Mouse (Mus musculus) naive thymus-derived CD4-positive, alpha-beta T cell, adult 2 months (primary cell): Measurements from ENCODE around the gene Myh7.
A peak's percentile ranks its signal among the peaks of the same experiment; 100 is the strongest.
"Not testable (repeated sequence)": the region's sequence is repeated elsewhere in the genome, so short reads cannot be mapped to it uniquely, and the experiment has no call there.

Experiments
- DNase-seq: peaks from one replicate; pipeline ENCODE4 v3.0.0-alpha.2; 2011; ENCODE audit warnings: low read depth

Gene Myh7

DNA sequence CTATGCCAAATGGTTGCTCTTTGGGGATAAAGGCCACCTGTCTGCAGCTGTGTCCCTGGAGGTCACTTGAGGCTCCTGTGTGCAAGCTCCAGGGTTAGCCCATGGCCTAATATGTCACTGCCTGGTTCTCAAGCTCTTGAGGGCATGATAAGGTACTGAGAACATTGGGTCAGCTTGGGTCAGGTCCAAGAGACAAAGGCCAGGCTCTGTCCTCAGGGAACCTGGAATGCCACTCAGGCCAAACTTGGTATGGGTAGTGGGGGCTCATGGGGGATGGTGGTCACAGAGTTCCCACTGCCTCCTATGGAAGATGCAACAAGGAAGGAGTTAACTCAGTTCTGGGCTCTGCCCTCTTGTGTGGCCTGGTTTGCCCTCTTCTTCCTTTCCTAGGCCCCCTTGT, 26.1 kb downstream of the Myh7 start:
- no peak for DNase-seq

DNA sequence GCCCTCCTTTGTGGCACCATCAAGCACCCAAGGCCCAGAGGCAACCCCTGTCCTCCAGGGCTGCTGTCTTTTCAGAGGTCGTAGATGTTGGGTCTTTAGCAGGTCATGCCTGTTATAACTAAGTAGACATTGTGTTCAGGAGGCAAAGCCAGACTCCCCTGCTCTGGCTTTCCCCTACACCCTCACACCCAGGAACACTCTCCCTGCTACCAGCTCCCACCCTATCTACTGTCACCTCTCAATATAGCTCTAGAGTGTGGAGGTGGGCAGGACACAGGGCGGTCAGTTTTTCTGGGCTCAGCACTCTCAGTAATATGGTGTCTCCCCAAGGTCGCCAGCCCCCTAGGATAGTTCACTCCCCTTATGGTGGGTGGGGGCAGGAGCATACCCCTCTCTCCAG, 26.6 kb downstream of the Myh7 start:
- DNase-seq, result no peak

DNA sequence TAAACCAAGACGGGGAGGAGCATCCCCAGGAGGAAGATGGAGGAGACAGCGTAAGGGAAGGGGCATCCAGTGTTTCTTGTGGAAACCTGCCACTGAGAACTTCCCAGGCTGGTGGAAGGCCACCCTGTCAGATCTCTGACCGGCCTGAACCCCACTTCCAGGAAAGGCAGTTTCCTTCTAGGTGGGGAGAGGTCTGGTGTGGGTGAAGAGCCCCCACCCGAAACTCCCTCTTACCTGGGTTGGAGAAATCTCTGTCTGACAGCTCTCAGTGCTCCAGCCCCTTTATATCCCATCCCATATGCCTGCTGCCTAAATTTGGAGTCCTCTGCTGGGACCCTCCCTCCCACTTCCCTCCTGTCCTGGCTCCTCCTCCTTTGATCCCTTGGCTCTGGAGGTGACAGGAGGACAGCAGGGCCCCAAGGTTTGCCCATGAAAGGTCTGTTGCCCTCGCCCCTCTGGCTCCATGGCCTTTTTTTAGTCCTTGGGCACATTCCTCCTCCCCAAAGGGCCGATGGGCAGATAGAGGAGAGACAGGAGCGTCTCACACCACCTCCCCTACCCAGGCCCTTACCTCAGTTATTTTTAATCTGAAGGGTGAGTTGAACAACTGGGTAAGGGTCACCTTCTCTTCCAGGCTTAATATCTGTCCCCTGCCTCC, 28.0 kb downstream of the Myh7 start, which contains the start of gene Myh6:
TSS of gene Myh6 (minus strand) at position 608 of the 658 bp plus-strand sequence.
- DNase-seq, result no peak

DNA sequence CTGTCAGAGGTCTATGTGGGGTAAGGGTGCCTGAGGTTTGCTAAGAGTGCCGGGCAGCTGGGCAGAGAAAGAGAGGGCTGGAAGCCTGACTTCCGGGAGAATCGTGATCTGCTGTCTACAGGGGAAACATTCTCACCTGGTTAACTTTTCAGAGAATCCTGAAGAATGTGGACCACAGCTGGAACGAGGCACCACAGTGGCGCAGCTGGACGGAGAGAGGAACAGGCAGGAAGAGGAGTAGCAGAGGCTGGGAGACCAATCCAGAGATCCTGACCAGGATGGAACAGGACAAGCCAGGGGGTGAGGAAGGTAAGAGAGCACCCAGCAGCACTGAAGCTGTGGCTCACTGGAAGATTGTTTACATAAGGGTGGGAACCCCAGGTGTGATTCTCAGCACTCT, 28.8 kb downstream of the Myh7 start:
- DNase-seq, result no peak

DNA sequence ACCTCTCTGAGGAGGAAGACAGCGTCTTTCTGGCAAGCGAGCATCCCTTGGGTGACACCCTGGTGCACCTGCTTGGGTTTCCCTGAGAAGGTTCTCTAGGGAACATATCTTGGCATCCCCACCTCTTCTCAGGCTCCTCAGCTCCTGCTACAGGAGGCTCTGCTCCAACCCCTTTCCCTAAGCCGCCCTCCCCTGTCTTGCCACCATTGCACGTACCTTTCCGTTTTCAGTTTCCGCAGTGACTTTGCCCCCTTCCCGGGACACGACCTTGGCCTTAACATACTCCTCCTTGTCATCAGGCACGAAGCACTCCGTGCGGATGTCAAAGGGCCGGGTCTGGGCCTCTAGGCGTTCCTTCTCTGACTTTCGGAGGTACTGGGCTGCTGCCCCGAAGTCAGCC, 29.4 kb downstream of the Myh7 start:
- DNase-seq, result no peak

DNA sequence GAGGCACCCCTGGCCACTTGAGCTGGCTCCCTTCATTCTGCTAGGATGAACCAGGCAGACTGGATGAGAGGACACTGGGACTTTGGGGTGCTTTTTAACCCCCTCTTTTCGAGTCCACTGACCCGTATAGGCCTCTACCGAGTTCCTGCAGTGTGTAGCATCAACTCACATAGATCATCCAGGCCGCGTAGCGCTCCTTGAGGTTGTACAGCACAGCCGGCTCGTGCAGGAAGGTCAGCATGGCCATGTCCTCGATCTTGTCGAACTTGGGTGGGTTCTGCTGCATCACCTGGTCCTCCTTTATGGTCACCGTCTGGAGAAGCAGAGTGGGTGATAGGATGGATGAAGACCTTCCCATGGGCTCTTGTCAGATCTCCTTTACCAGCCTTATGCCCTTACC, 30.7 kb downstream of the Myh7 start:
- no peak for DNase-seq

DNA sequence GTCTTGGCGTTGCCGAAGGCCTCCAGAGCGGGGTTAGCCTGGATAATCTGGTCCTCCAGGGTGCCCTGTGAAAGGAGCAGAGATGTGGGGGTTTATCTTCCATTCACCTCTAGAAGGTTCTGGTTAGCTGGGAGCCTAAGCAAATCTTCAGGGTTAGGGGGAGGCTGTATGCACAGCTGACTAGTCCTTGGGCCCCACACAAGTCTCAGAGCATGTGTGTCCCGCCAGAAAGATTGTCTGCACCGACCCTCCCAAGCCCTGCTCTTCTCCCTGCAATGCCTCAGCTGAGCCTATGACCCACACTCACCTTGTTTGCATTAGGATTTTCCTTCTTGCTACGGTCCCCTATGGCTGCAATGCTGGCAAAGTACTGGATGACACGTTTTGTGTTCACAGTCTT, 31.7 kb downstream of the Myh7 start:
- no peak for DNase-seq

DNA sequence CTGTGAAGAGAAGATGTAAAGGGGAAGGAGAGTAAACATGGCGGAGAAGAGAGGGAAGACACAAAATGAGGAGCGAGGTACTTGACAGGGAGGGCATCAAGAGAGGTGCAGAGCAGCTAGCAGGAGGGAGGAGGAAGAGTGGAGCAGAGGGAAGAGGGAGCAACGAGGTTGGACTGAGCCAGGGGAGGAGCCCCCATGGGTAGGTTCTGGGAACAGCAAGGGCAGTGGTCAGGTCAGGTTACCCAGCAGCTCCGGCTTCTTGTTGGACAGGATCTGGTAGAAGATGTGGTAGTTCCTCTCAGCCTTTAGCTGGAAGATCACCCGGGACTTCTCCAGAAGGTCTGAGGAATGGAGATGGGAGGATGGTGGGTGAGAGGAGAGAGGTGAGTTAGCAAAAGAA, 32.9 kb downstream of the Myh7 start:
- no peak for DNase-seq

DNA sequence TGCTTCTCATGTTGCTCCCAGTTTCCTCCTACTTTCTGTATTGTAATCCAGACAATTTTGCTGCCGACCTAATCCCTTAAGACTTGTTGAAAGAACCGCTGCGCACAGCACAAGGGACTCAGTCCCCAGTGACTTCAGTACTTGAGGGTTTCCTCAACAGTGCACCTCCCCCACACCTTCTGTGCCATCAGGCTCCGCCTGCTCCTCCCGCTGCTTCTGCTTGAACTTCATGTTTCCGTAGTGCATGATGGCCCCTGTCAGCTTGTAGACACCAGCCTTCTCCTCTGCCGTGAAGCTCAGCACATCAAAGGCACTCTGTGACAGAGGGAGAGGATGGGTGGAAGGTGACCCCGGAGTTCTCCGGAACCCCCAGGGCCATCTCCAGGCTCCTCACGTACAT, 33.7 kb downstream of the Myh7 start:
- DNase-seq, result peak; percentile 26

DNA sequence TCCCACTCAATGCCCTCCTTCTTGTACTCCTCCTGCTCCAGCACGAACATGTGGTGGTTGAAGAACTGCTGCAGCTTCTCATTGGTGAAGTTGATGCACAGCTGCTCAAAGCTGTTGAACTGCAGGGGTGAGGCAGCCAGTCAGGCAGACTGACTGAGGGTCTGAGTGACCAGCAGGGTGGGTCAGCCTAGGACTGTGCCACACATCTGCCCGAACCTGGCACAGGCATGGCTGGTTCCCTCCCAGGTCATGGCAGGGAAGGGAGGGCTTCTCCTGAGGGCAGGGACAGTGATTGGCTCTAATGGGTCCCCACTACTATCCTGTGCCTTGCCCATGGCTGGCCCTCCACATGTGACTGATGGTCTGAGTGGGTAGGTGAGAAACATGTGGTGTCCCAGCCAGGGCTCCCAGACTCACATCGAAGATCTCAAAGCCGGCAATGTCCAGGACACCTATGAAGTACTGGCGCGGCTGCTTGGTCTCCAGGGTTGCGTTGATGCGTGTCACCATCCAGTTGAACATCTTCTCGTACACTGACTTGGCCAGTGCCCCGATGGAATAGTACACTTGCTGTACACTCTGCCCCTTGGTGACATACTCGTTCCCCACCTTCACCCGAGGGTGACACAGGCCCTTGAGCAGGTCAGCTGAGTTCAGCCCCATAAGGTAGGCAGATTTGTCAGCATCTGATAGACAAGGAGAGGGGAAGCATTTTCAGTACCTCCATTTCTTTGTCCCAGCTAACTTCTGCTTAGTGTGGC, 34.4 kb downstream of the Myh7 start:
- not testable (repeated sequence) for DNase-seq

DNA sequence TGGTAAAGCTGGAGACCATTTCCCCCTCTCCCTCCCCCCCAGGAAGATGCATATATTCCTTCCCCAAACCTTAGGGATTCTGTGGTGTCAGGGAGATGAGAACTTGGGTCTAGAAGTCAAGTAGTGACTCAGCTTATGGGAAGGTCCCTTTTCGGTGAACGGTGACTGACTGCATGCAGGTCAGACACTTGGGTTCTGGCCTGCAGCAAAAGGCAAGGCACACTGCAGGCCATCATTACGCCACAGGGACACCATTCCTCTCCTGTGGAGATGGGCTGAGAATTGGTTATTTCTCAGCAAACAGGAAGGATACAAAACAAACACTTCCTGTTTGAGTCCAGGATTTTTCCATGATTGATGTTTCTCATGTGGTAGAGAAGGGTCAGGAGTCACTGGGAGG, 35.2 kb downstream of the Myh7 start:
- no peak for DNase-seq

DNA sequence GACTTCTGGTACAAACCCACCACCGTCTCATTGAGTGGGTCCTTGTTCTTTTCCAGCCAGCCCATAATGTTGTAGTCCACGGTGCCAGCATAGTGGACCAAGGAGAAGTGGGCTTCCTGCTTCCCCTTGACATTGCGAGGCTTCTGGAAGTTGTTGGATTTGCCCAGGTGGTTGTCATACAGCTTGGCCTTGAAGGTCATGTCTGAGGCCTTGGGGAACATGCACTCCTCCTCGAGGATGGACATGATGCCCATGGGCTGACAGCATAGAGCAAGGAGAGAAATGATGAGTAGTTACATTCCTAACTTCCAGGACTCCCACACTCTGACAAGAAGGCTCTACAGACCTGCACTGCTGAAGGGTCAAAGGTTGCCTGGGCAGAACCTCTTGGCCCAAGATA, 35.9 kb downstream of the Myh7 start:
- no peak for DNase-seq

DNA sequence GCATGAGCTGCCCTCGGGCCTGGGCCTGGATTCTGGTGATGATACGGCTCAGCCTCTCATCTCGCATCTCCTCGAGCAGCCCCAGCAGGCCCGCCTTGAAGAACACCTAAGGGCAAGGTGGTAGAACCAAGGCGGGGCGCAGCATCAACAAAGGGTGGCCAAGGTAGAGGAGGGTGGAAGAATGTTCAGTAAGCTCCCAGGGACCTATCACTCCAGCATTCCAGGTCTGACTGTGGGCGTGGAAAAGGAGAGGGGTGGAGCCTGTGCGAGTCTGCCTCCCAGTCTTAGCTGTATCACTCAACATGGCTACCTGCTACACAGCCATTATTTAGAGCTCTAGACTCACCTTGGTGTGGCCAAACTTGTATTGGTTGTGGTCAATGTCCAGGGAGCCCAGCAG, 37.9 kb downstream of the Myh7 start:
- no peak for DNase-seq

DNA sequence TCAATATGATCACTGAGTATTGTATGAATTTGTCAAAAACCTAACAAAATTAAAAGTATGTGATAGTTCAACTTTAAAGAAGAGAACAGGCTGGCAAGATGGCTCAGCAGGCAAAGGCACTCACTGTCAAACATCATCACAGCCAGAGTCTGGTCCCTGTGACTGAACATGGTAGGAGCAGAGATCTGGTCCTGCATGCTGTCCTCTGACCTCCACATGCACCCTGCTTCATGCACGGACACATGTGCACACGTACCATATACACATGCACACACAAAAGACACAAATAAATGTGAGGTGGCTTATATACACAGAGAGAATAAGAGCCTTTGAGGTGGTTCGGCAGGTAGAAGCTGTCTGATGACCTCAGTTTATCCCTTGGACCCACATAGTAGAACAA, 38.9 kb downstream of the Myh7 start:
- DNase-seq, result no peak

DNA sequence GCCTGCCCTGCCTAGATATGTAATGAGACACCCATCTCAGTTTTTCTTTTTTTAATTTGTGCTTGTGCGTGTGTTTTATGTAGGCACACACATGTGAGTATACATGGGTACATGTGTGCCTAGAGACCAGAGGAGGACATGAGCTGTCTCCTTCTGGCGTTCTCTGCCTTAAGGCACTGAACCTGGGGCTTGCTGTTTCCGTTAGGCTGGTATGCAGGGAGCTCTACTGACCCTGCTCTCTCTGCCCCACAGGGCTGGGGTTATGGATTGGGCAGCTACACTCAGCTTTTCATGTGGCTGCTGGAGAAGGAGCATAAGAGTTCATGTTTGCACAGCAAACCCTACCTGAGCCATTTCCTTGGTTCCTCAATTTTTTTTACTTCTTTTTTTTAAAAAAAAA, 40.0 kb downstream of the Myh7 start:
- DNase-seq, result no peak

DNA sequence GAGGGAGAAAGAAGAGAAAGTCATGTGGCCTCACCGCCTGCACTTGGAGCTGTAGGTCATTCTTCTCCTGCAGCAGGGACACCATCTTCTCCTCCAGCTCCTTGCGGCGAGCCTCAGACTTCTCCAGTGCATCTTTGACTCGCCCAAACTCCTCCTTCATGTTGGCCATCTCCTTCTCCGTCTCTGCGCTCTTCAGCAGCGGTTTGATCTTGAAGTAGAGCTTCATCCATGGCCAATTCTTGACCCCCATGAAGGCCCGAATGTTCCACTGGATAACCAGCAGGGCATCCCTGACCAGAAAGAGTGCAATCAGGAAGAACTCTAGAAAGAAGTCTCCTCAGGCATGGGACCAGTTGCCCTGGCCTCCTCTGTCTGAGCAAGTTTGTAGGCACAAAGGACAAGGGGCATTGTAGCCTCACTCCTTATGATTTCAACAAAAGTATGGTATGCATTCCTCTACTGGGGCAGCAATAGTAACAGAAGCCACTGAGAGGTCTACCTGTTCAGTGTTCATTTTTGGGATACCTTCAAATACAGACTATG, 40.7 kb downstream of the Myh7 start:
- no peak for DNase-seq

DNA sequence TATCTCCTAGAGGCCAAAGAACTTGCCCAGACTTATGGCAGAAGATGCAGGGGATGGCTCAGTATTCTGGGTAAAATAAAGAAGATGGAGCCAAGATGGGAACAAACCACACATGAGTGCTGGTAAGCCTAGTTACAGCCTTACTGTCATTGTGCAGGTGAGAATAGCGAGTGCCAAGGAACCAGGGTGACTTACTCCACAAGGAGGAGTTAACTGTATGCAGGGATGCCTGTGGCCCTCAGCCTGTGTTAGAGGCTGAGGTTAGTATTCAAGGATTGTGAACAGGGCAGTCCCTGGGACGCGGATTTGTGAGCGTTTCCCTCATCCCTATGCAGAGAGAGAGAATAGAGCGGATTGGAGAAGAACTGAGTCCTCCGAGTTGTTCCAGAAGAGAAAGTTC, 42.8 kb downstream of the Myh7 start:
- DNase-seq, result no peak

DNA sequence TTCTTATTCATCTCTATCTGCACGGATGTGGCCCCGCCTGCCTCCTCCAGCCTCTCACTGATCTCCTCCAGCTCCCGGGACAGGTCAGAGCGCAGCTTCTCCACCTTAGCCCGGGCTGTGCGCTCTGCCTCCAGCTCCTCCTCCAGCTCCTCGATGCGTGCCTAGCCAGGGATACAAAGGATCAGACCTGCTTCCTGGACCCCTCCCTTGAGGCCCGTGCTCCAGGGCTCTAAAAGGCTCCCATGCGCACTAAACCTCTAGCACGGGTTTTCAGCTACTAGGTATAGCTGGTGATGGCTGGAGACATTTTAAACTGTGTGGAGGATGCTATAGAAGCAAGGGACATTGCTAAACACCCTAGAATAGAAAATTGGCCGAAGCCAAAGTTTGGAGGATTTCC, 43.9 kb downstream of the Myh7 start:
- no peak for DNase-seq

DNA sequence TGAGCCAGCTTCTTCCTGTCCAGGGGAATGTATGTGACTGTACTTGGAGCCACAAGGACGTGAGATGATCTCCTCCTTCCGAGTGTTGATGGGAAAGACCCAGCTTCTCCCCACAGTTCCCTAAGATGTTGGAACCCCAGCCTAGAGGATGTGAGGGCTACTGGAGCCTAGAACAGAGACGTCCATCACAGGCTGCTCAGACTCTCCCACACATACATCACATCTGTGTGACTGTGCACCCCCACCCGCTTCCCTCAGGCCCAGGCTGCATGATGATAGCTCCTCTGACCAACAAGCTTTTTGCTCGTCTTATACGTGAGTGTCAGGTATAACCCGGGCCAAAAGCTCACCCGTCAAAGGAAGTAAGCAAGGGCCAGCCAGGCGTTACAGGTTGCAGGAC, 45.6 kb downstream of the Myh7 start:
- DNase-seq, result no peak

DNA sequence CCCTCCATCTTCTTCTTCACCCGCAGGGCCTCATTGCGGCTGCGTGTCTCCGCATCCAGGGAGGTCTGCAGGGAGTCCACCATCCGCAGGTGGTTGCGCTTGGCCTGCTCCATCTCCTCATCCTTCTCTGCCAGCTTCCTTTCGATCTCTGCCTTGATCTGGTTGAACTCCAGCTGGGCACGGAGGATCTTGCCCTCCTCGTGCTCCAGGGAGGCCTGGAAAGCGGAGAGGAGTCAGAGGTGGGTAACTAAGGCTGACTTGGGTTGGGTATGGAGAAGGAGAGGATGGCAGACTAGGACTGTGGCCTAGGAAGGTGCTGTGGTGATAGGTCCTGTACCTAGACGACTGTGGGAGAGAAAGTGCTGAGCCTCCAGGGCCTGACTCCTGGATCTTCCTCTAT, 47.4 kb downstream of the Myh7 start:
- DNase-seq, result not testable (repeated sequence)

DNA sequence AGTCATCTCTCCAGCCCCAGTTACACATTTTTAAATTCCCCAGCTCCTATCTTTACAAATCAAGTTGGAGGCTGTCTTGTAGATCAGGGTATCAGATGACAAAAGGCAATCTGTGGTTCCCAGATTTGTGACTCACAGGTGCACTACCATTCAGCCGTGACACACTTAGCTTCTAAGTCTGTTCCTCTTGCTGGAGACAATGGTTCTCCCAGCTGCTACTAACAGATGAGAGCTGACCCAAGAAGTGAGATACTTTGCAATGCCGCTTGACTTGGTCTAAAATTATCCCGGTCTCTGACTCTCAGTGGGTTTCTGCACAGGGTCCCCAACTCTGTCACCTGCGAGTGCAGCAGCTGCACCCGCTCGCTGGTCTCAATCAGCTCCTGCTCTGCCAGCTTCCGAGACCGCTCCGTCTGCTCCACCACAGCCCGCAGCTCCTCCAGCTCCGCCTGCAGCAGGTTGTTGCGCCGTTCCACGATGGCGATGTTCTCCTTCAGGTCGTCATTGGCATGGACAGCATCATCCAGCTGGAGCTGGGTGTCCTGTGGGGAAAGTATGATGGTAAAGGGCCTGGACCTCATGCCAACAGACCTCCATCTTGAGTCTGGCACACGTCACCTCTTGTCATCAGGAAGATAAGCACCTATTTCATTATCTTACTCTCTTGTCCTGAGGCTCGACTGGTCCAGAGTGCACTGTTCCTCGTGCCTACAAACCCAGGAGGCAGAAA, 48.3 kb downstream of the Myh7 start:
- DNase-seq, result no peak

DNA sequence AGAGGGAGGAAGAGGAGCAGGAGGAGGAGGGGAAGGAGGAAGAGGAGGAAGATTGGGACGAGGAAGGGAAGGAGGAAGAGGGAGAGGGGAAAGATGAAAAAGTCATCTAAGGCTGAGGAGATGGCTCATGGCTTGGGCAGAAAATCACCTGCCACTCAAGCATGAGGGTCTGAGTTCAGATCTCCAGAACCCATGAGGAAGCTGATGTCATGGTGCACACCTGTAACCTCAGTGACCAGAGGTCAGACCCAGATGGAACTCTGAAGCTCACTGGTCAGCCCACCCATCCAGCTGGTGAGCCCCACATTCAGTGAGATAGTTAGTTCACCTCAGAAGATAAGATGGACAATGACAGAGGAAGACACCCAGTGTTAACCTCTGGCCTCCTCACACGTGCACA, 49.5 kb downstream of the Myh7 start:
- no peak for DNase-seq

DNA sequence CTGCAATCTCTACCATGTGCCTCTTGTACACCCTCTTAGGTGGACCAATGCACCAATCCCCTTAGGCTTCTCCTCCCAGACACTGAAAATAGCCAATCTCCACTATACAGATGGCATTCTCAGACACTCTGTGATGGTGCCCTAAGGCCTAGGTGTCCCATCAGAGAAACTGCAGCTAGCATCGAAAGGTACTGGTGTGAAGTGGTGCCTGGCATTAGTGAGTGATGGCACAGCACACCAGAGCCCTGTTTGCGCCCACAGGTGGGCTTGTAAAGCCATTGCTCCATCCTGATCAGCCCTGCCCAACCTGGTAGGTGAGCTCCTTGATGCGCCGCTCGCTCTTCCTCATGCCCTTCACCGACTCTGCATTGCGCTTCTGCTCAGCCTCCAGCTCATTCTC, 50.5 kb downstream of the Myh7 start:
- no peak for DNase-seq
